Mouse (Mus musculus) limb, embryonic 11.5 days (tissue): ENCODE measurements around the gene Slc25a1. TPM values are rescaled to one million over a fixed set of nuclear protein-coding genes. Genes with fewer than 3 reads are reported as not detected.

Source experiments
- ATAC-seq: fragments of 200-750 bp; cut with Nextera tagmentation; 2 replicates; pipeline ENCODE4 v1.8.0; 2017; ENCODE audit warnings: low read depth; ENCODE audit not compliant: insufficient number of reproducible peaks, low FRiP score, low TSS enrichment
- DNase-seq: peaks from one replicate; pipeline ENCODE4 v3.0.0-alpha.2; 2015; ENCODE audit warnings: low spot score
- H3K27ac ChIP-seq: fragments of 300-500 bp; sonication (generic); replicated peaks from 2 replicates; pipeline ENCODE4 v1.5.1; 2014; ENCODE audit warnings: low read depth, mild to moderate bottlenecking, low read length
- H3K27me3 ChIP-seq: fragments of 300-500 bp; sonication (generic); 2 replicates; pipeline ENCODE4 v1.6.1; 2014; ENCODE audit warnings: mild to moderate bottlenecking, low read length, mixed read lengths; ENCODE audit not compliant: control insufficient read depth, insufficient read depth
- H3K36me3 ChIP-seq: fragments of 300-500 bp; sonication (generic); 2 replicates; pipeline ENCODE4 v1.6.1; 2014; ENCODE audit warnings: mild to moderate bottlenecking, low read length, moderate library complexity, mixed read lengths; ENCODE audit not compliant: control insufficient read depth, insufficient read depth
- H3K4me1 ChIP-seq: fragments of 300-500 bp; sonication (generic); 2 replicates; pipeline ENCODE4 v1.6.1; 2014; ENCODE audit warnings: low read length, mixed read lengths; ENCODE audit not compliant: control insufficient read depth, insufficient read depth
- H3K4me2 ChIP-seq: fragments of 300-500 bp; sonication (generic); 2 replicates; pipeline ENCODE4 v1.6.1; 2014; ENCODE audit warnings: low read depth, mild to moderate bottlenecking, moderate library complexity; ENCODE audit not compliant: severe bottlenecking
- H3K4me3 ChIP-seq: fragments of 300-500 bp; sonication (generic); 2 replicates; pipeline ENCODE4 v1.5.1; 2014; ENCODE audit warnings: low read depth, low read length
- H3K9ac ChIP-seq: fragments of 300-500 bp; sonication (generic); 2 replicates; pipeline ENCODE4 v1.6.1; 2014; ENCODE audit warnings: mild to moderate bottlenecking, low read length
- H3K9me3 ChIP-seq: fragments of 300-500 bp; sonication (generic); 2 replicates; pipeline ENCODE4 v1.6.1; 2016; ENCODE audit warnings: low read length; ENCODE audit not compliant: control insufficient read depth
- WGBS: fragments of 180-500 bp; shearing (Covaris S2); extraction: QIAGEN DNeasy Blood & Tissue Kit; methylation state at CpG from one replicate; pipeline ENCODE4 v1.1.7; 2014; 5-methylcytosine and 5-hydroxymethylcytosine counted together
- polyA plus RNA-seq: library from polyadenylated mRNA; unstranded; fragments of >200 nt; fragmentation: Nextera tagmentation; extraction: Ambion mirVana; gene quantifications from 2 replicates; pipeline ENCODE4 v1.2.1, GENCODE M21; 2014

Gene Slc25a1
- polyA plus RNA-seq, 1 experiment from 2014 or later, result 74.5 TPM

DNA sequence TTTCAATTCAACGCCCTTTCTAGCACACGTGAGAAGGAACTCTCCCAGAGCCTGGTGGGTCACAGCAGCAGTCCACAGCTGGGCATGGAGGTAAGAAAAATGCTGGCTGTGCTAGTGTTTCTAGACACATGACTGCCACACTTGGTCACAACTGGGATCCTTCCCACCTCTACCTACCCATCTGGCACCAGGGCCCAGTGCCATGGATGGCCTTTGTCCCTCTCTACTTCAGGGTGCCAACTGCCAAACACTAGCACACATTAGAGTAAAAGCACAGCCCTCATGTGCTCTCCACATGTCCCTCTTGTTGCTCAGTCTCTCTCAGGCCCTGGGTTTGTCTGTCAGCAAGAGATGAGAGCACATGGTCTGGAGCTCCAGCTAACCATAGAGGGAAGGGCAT, 1.6 kb upstream of the Slc25a1 start:
- H3K27ac ChIP-seq, result no peak overlapping the region
- H3K4me3 ChIP-seq, result no peak overlapping the region
- no peaks in the 10 kb centered on the region for H3K9me3 ChIP-seq
- DNase-seq (no peak), ATAC-seq (no peak)
- no peak overlapping the region for H3K9ac ChIP-seq
- H3K4me2 ChIP-seq, result no peak overlapping the region
- H3K36me3 ChIP-seq, result peaks cover 2% of the 10 kb centered on the region; the same call in 1 of the 2 replicates
- H3K27me3 ChIP-seq, result no peaks in the 10 kb centered on the region
- H3K4me1 ChIP-seq, result peaks cover 7% of the 10 kb centered on the region
- 74% methylated on average over 2 of the region's 2 CpGs for WGBS

DNA sequence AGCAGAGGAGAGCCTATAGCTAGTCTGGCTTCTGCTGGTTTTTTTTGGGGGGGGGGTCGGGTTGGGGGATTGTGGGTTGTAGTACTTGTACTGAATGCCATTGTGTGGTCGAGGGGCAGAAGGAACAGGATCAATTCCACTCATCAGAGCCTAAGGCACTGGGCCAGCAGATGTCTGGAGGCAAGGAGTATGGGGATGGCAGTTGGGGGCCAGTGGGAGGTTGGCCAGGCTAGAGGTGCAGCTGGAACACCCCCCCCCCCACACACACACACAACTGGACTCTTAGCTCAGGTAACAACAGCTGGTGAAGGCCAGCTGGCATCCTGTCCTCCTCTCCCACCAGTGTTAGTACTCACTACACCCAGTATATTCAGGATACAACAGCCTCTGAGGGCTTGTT, 1.2 kb upstream of the Slc25a1 start:
- H3K4me1 ChIP-seq, result peaks cover 7% of the 10 kb centered on the region
- ATAC-seq, result 0 out of 2 replicates have a peak, but pooled peaks have one; percentile 14
- WGBS, result 28% methylated on average over 2 of the region's 2 CpGs
- DNase-seq, result no peak
- no peak overlapping the region for H3K27ac ChIP-seq
- no peaks in the 10 kb centered on the region for H3K9me3 ChIP-seq
- no peak overlapping the region for H3K4me3 ChIP-seq
- H3K4me2 ChIP-seq, result peak overlapping the region; percentile 95; the same call in 1 of the 2 replicates
- no peaks in the 10 kb centered on the region for H3K27me3 ChIP-seq
- peaks cover 2% of the 10 kb centered on the region; the same call in 1 of the 2 replicates for H3K36me3 ChIP-seq
- 0 out of 2 replicates have a peak overlapping the region, but pooled peaks have one; percentile 17 for H3K9ac ChIP-seq

DNA sequence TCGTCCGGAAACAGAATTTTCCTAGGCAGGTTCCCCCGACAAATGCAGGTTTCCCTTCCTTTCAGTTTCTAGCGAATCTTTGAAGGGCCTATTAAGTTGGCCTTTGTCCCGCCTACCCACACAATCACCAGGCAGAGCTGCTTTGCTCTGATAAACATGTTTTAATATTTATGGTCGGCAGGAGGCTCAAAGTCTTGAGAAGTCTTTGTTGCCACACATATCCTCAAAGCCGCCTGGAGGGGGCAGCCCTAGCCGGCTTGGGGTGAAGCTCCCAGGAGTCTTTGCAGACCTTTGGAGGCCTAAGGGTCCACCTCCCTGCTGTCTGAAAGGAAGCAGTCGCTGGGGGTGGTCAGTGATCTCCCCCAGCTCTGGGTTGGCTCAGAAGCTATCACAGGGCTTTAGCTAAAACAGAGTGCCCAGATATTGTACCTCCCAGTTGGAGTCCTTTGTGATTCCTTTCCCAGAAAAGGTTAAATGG, 647 bp upstream of the Slc25a1 start:
- H3K4me3 ChIP-seq, result peak overlapping the region; percentile 85
- H3K9me3 ChIP-seq, result no peaks in the 10 kb centered on the region
- H3K27ac ChIP-seq, result peak overlapping the region; percentile 62; the same call in 1 of the 2 replicates
- H3K4me1 ChIP-seq, result peaks cover 7% of the 10 kb centered on the region
- peak overlapping the region; percentile 95 for H3K4me2 ChIP-seq
- H3K36me3 ChIP-seq, result peaks cover 2% of the 10 kb centered on the region; the same call in 1 of the 2 replicates
- ATAC-seq, result peak; percentile 49
- peak overlapping the region; percentile 70 for H3K9ac ChIP-seq
- under 1% methylated on average over 9 of the region's 9 CpGs for WGBS
- H3K27me3 ChIP-seq, result no peaks in the 10 kb centered on the region
- peak; percentile 83 for DNase-seq

DNA sequence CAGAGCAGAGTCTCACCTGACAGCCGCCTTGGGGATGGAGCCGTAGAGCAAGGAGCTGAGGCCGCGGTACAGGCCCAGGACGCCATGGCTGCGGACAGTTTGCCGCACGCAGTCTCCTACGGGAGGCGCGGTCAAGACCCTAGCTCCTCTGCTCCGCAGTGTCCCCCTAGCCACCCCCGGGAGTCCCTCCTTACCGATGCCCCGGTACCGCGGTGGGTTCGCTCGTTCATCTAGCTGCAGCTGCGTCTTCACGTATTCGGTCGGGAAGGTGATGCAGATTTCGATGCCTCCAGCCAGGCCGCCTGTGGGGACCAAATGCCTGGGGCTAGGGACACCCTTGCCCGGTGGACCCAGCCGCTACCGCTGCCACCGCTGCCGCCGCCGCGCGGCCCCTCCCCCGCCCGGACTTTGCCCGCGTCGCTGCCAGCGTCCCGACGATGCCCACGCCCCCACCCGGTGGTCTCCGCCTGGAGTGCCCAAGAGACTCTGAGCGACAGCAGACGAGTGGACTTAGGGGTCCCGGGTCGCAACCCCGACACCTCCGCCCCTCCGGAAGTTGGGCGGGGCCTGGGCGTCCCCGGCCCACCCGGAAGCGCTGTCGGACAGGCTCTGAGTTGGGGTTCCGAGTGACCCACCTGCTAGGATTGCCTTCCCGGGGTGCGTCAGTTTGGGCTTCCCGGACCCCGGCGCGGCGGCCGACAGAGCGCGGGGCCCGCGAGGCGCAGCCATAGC, 502 bp downstream of the Slc25a1 start:
- peak; percentile 39 for DNase-seq
- Histone ChIP-seq H3K4me3 (peak overlapping the region; percentile 85), H3K36me3 (peaks cover 5% of the 10 kb centered on the region), H3K4me1 (peaks cover 12% of the 10 kb centered on the region), H3K9me3 (no peaks in the 10 kb centered on the region), H3K27me3 (no peaks in the 10 kb centered on the region), H3K4me2 (peak overlapping the region; percentile 95), H3K27ac (peak overlapping the region; percentile 62; the same call in 1 of the 2 replicates), H3K9ac (peak overlapping the region; percentile 70)
- WGBS, result under 1% methylated on average over 72 of the region's 72 CpGs
- ATAC-seq, result peak; percentile 64

DNA sequence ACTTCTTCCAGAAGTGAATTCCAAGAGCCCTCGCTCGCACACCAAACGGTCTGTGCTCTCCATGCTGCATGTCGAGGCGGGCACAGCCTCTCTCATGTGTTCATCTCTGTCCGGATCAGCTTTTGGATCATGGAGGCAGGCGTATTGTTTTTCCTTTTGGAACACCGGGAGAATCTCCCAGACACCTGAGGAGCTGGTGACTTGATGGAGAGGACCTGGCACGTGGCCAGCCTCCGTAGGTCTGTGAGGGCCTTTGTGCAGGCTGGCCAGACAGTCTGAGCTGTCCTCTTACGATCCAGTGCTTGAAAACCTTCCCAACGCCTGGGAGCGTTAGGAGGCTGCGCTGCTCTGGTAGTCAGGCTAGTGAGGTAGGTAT, 5.9 kb downstream of the Slc25a1 start:
- no peak for DNase-seq
- peak overlapping the region; percentile 96 for H3K4me2 ChIP-seq
- H3K36me3 ChIP-seq, result peaks cover 5% of the 10 kb centered on the region
- ATAC-seq, result 0 out of 2 replicates have a peak, but pooled peaks have one; percentile 15
- peak overlapping the region; percentile 86 for H3K9ac ChIP-seq
- H3K27ac ChIP-seq, result no peak overlapping the region
- peaks cover 14% of the 10 kb centered on the region for H3K4me1 ChIP-seq
- peak overlapping the region; percentile 86 for H3K4me3 ChIP-seq
- under 1% methylated on average over 14 of the region's 14 CpGs for WGBS
- H3K27me3 ChIP-seq, result peaks cover 13% of the 10 kb centered on the region
- H3K9me3 ChIP-seq, result no peaks in the 10 kb centered on the region

DNA sequence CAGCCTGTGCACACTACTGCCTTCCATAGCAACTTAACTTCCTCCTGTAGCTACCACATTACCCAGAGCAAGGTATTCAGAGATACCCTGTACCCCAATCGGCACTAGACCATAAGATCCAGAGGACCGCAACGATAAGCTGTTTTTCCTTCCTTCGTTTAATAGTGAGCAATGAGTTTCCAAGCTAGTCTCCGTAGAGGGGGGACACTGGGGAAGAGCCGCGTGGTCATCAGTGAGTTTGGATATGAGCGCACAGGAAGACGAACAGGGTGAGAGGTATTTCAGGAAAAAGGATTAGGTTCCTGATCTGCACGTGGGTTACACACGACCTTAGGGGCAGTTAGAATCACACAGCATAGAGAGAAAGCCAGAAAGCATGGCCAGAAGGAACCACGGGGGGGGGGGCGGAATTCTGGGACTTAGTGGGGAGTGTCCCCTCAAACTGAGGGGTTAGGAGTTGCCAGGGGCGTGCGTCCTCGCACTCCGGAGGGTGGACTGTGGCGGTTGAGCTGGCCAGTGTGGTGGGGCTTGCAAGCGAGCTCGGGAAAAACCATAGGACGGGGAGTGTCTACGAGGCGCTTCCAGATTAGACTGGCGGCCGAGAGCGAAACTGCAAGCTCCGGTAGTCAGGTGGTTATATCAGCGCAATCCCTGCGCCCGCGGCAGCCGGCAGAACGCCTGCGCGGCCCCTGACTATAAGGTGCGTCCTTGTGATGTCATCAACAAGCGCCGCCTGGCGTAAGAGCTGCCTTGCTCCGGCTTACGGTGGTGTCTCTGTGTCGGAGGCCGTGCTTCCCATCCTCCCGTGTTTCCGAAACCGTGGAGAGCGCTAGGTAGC, 6.5 kb downstream of the Slc25a1 start:
- ATAC-seq (peak; percentile 91), DNase-seq (peak; percentile 98)
- Histone ChIP-seq H3K27ac (peak overlapping the region; percentile 38; the same call in 1 of the 2 replicates), H3K4me2 (peak overlapping the region; percentile 96), H3K9ac (peak overlapping the region; percentile 86), H3K36me3 (peaks cover 5% of the 10 kb centered on the region), H3K4me1 (peaks cover 9% of the 10 kb centered on the region; the same call in 1 of the 2 replicates), H3K4me3 (peak overlapping the region; percentile 86), H3K27me3 (peaks cover 19% of the 10 kb centered on the region), H3K9me3 (no peaks in the 10 kb centered on the region)
- WGBS, result 2% methylated on average over 47 of the region's 47 CpGs

DNA sequence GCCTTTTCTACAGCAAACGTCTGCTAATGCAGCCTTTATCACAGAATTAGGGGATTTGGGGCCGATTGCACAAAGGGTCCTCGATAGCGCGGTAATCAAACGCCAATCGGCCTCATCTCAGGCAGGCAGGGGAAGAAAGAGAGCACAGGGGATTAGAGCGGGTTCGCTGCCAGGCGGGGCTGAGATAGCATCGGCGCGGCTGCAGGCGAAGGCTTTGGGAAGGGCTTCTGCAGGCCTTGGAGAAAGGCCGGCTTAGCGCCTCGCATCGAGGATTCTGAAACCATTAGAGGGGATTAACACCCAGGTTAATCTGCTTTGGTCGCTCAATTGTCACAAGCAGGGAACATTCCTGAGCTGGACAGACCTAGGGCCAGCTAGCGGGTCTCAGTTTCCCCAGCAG, 7.4 kb downstream of the Slc25a1 start:
- Histone ChIP-seq H3K4me3 (no peak overlapping the region), H3K9ac (peak overlapping the region; percentile 53), H3K36me3 (peaks cover 5% of the 10 kb centered on the region), H3K9me3 (no peaks in the 10 kb centered on the region), H3K27ac (no peak overlapping the region), H3K27me3 (peaks cover 28% of the 10 kb centered on the region), H3K4me1 (peaks cover 9% of the 10 kb centered on the region; the same call in 1 of the 2 replicates), H3K4me2 (peak overlapping the region; percentile 11; the same call in 1 of the 2 replicates)
- ATAC-seq, result no peak
- 8% methylated on average over 20 of the region's 20 CpGs for WGBS
- DNase-seq, result peak; percentile 41
